Mouse (Mus musculus): ENCODE data around the gene Lpp. TPM values are rescaled to one million over a fixed set of nuclear protein-coding genes. Genes with fewer than 3 reads are reported as not detected.

The Lpp gene
- polyA plus RNA-seq, 1 experiment from 2014 or later, result 11.5 TPM

GRCm38 (mm10) chr16:24402801-24403200 lies 9.5 kb downstream of the Lpp start:
- 94% methylated on average over 4 of the region's 4 CpGs for WGBS
- Histone ChIP-seq H3K27ac (replicated peaks) (no peak overlapping the region), H3K4me3 (no peak overlapping the region), H3K4me1 (replicated peaks) (no peaks in the 10 kb centered on the region), H3K27me3 (no peaks in the 10 kb centered on the region), H3K4me2 (no peak overlapping the region), H3K9ac (no peak overlapping the region), H3K36me3 (no peaks in the 10 kb centered on the region), H3K9me3 (peaks cover 5% of the 10 kb centered on the region; the same call in 1 of the 2 replicates)
- no peak for ATAC-seq (ENCODE audit: low FRiP score, low read depth)

- Histone ChIP-seq H3K9me3 (peaks cover 5% of the 10 kb centered on the region; the same call in 1 of the 2 replicates), H3K9ac (no peak overlapping the region), H3K4me3 (no peak overlapping the region), H3K27me3 (no peaks in the 10 kb centered on the region), H3K36me3 (no peaks in the 10 kb centered on the region), H3K4me1 (replicated peaks) (no peaks in the 10 kb centered on the region), H3K4me2 (no peak overlapping the region), H3K27ac (replicated peaks) (no peak overlapping the region)
- WGBS, result 88% methylated on average over 8 of the region's 8 CpGs
- no peak for ATAC-seq (ENCODE audit: low FRiP score, low read depth)
These were observed 10.6 kb downstream of the Lpp start for GRCm38 (mm10) chr16:24403733-24404380.

GRCm38 (mm10) chr16:24406521-24406920 lies 13.2 kb downstream of the Lpp start:
- WGBS, result 98% methylated on average over 2 of the region's 2 CpGs
- Histone ChIP-seq H3K4me3 (no peak overlapping the region), H3K9ac (no peak overlapping the region), H3K36me3 (no peaks in the 10 kb centered on the region), H3K27me3 (no peaks in the 10 kb centered on the region), H3K4me2 (no peak overlapping the region), H3K9me3 (peaks cover 5% of the 10 kb centered on the region; the same call in 1 of the 2 replicates), H3K4me1 (replicated peaks) (no peaks in the 10 kb centered on the region), H3K27ac (replicated peaks) (no peak overlapping the region)
- ATAC-seq (ENCODE audit: low FRiP score, low read depth), result no peak

- no peak overlapping the region for H3K4me3 ChIP-seq
- 91% methylated on average over 6 of the region's 6 CpGs for WGBS
- H3K9ac ChIP-seq, result no peak overlapping the region
- no peaks in the 10 kb centered on the region for H3K27me3 ChIP-seq
- H3K36me3 ChIP-seq, result no peaks in the 10 kb centered on the region
- H3K27ac ChIP-seq (replicated peaks), result no peak overlapping the region
- peaks cover 5% of the 10 kb centered on the region; the same call in 1 of the 2 replicates for H3K9me3 ChIP-seq
- no peak for ATAC-seq (ENCODE audit: low FRiP score, low read depth)
- no peak overlapping the region for H3K4me2 ChIP-seq
- no peaks in the 10 kb centered on the region for H3K4me1 ChIP-seq (replicated peaks)
These were observed 18.0 kb downstream of the Lpp start for GRCm38 (mm10) chr16:24411281-24411680.

- 94% methylated on average over 5 of the region's 5 CpGs for WGBS
- Histone ChIP-seq H3K9me3 (no peaks in the 10 kb centered on the region), H3K9ac (no peak overlapping the region), H3K4me2 (no peak overlapping the region), H3K36me3 (no peaks in the 10 kb centered on the region), H3K27ac (replicated peaks) (no peak overlapping the region), H3K4me3 (no peak overlapping the region), H3K4me1 (replicated peaks) (no peaks in the 10 kb centered on the region), H3K27me3 (no peaks in the 10 kb centered on the region)
- ATAC-seq (ENCODE audit: low FRiP score, low read depth), result no peak
These were observed 18.9 kb downstream of the Lpp start for GRCm38 (mm10) chr16:24412193-24412592.

GRCm38 (mm10) chr16:24413059-24413458 lies 19.8 kb downstream of the Lpp start:
- Histone ChIP-seq H3K36me3 (no peaks in the 10 kb centered on the region), H3K9ac (no peak overlapping the region), H3K4me3 (no peak overlapping the region), H3K4me1 (replicated peaks) (no peaks in the 10 kb centered on the region), H3K27me3 (no peaks in the 10 kb centered on the region), H3K4me2 (no peak overlapping the region), H3K9me3 (no peaks in the 10 kb centered on the region), H3K27ac (replicated peaks) (no peak overlapping the region)
- no peak for ATAC-seq (ENCODE audit: low FRiP score, low read depth)
- WGBS, result 72% methylated on average over 4 of the region's 4 CpGs

- Histone ChIP-seq H3K27ac (replicated peaks) (no peak overlapping the region), H3K4me1 (replicated peaks) (peaks cover 8% of the 10 kb centered on the region), H3K27me3 (no peaks in the 10 kb centered on the region), H3K4me2 (no peak overlapping the region), H3K36me3 (no peaks in the 10 kb centered on the region), H3K9me3 (no peaks in the 10 kb centered on the region), H3K9ac (no peak overlapping the region), H3K4me3 (no peak overlapping the region)
- 73% methylated on average over 4 of the region's 4 CpGs for WGBS
- ATAC-seq (ENCODE audit: low FRiP score, low read depth), result no peak
These were observed 24.7 kb downstream of the Lpp start for GRCm38 (mm10) chr16:24418022-24418421.

GRCm38 (mm10) chr16:24420603-24421120 lies 27.4 kb downstream of the Lpp start:
- Histone ChIP-seq H3K4me2 (no peak overlapping the region), H3K4me3 (no peak overlapping the region), H3K27ac (replicated peaks) (no peak overlapping the region), H3K4me1 (replicated peaks) (peaks cover 11% of the 10 kb centered on the region), H3K36me3 (no peaks in the 10 kb centered on the region), H3K27me3 (no peaks in the 10 kb centered on the region), H3K9me3 (no peaks in the 10 kb centered on the region), H3K9ac (no peak overlapping the region)
- no peak for ATAC-seq (ENCODE audit: low FRiP score, low read depth)
- WGBS, result 70% methylated on average over 5 of the region's 5 CpGs

GRCm38 (mm10) chr16:24421687-24422418 lies 28.5 kb downstream of the Lpp start:
- H3K4me2 ChIP-seq, result no peak overlapping the region
- no peaks in the 10 kb centered on the region for H3K36me3 ChIP-seq
- no peak overlapping the region for H3K27ac ChIP-seq (replicated peaks)
- no peaks in the 10 kb centered on the region for H3K27me3 ChIP-seq
- WGBS, result 55% methylated on average over 4 of the region's 4 CpGs
- H3K4me3 ChIP-seq, result no peak overlapping the region
- ATAC-seq (ENCODE audit: low FRiP score, low read depth), result no peak
- no peaks in the 10 kb centered on the region for H3K9me3 ChIP-seq
- peaks cover 11% of the 10 kb centered on the region for H3K4me1 ChIP-seq (replicated peaks)
- H3K9ac ChIP-seq, result no peak overlapping the region

- H3K27ac ChIP-seq (replicated peaks), result no peak overlapping the region
These were observed 29.9 kb downstream of the Lpp start for GRCm38 (mm10) chr16:24423196-24423595.

GRCm38 (mm10) chr16:24423751-24424150 lies 30.4 kb downstream of the Lpp start:
- WGBS, result 70% methylated on average over 4 of the region's 4 CpGs
- Histone ChIP-seq H3K27me3 (no peaks in the 10 kb centered on the region), H3K4me3 (no peak overlapping the region), H3K4me1 (replicated peaks) (peaks cover 11% of the 10 kb centered on the region), H3K9me3 (no peaks in the 10 kb centered on the region), H3K36me3 (no peaks in the 10 kb centered on the region), H3K4me2 (no peak overlapping the region), H3K9ac (no peak overlapping the region), H3K27ac (replicated peaks) (no peak overlapping the region)
- ATAC-seq (ENCODE audit: low FRiP score, low read depth), result no peak

More at GRCm38 (mm10) chr16:24423196-24423595, 29.9 kb downstream of the Lpp start:
- H3K4me2 ChIP-seq, result no peak overlapping the region
- peaks cover 11% of the 10 kb centered on the region for H3K4me1 ChIP-seq (replicated peaks)
- H3K27me3 ChIP-seq, result no peaks in the 10 kb centered on the region
- ATAC-seq (ENCODE audit: low FRiP score, low read depth), result 0 out of 2 replicates have a peak, but pooled peaks have one; percentile 46
- no peak overlapping the region for H3K9ac ChIP-seq
- no peak overlapping the region for H3K4me3 ChIP-seq
- H3K9me3 ChIP-seq, result no peaks in the 10 kb centered on the region
- no peaks in the 10 kb centered on the region for H3K36me3 ChIP-seq
- WGBS, result 34% methylated on average over 4 of the region's 4 CpGs

GRCm38 (mm10) chr16:24424356-24424977 lies 31.2 kb downstream of the Lpp start:
- Histone ChIP-seq H3K27me3 (no peaks in the 10 kb centered on the region), H3K4me3 (no peak overlapping the region), H3K27ac (replicated peaks) (no peak overlapping the region), H3K4me1 (replicated peaks) (peaks cover 11% of the 10 kb centered on the region), H3K9me3 (no peaks in the 10 kb centered on the region), H3K4me2 (no peak overlapping the region), H3K36me3 (no peaks in the 10 kb centered on the region), H3K9ac (no peak overlapping the region)
- ATAC-seq (ENCODE audit: low FRiP score, low read depth), result no peak
- 84% methylated on average over 12 of the region's 12 CpGs for WGBS

Measured in hindbrain, embryonic 15.5 days (tissue).